Mouse (Mus musculus) megakaryocyte, embryonic 14.5 days (primary cell): ENCODE measurements at regions not wholly inside any gene's neighbourhood (a gene's known extent, or its start where the extent isn't known, plus 50 kb on each side); places are given as distances from the start of the nearest gene placed in this dataset.

Source experiments
- FLI1 ChIP-seq: IDR thresholded peaks from 2 replicates; pipeline ENCODE4 v1.6.1; 2012; ENCODE audit warnings: low read length, inconsistent platforms, mixed read lengths
- GATA1 ChIP-seq: IDR thresholded peaks from 3 replicates; pipeline ENCODE4 v1.6.1; 2012; ENCODE audit warnings: mixed read lengths, low read length, inconsistent platforms, borderline replicate concordance

DNA sequence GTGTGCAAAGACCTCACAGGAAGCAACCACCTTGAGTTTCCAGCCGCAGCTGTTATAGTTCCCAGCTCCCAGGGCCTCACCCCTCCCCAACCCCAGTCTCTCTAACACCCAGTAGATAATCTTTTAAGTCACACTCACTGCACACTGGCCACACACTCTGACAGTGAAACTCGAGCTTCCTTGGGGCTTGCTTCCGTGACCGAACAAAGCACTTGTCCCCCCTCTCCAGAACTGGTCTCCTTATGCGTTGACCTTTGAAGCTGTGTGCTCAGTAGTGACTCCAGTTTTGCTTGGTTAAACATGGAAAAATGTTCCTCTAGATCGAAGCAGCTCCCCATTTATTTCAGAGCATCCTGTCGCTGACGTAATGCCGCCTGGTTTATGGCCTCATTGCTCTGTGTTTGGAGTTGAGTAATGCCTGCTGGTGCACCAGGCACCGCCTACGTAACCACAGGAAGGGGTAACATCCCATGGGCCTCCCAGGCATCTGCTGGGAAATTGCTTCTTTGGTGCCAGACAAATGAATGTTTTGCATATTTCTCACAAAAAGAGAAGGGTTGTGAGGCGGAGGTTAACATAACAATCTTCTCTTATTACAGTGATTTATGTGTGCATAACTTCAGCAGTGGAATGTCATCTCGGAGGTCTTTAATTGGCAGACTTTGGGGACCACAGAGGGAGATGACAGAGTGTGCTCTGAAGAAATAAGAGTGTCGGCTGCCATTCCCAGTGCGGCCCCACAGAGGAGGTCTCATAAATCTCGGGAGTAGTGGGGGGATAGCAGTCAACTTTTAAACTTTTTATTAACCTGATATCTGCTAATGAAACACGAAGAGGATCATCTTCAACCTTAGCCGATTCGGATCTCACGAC lies 292.7 kb upstream of the Zfp507 start:
- TF ChIP-seq GATA1 (no peak), FLI1 (no peak)
